Mouse (Mus musculus): ENCODE data around the gene Csk. TPM values are rescaled to one million over a fixed set of nuclear protein-coding genes. Genes with fewer than 3 reads are reported as not detected.

Gene Csk
- polyA plus RNA-seq, 1 experiment: 348 TPM

DNA sequence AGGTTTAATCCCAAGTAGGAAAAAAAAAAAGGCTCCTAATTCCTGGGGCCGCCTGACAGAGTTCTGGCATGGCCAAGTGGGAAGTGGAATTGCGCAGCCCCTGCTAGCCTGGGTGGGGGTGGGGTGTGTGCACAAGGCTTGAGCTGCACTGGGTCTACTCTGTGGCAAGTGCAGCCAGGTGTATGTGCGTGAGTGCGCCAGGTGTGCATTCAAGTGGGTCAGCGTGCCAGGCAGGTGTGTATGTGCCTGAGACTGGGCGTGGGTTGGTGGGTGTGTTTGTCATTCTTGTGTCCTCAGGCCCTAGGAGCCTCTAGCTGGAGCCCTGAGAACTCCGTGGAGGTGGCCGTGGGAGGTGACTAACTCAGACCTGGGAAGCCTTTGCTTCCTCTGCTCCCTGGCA lies 13.1 kb upstream of the Csk start:
- TF ChIP-seq GATA1 (IDR thresholded peaks at IDR 0.05; ENCODE audit: low read length): no peak

DNA sequence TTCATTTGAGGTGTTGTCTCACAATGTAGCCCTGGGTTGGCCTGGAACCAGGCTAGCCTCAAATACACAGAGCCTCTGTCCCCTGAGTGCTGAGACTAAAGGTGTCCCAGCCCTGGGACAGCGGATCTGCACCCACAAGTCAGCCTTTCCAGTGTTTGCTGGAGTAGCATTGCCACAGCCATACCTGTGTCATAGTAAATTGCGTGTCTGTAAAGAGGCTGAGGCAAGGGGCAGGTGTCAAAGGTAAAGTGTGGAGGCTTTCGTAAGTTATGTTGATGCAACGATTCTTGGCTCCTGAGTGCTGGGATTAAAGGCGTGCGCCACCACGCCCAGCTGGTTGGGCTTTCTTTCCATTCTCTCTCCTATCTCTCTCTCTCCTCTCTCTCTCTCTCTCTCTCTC lies 11.2 kb upstream of the Csk start:
- no peak for TF ChIP-seq GATA1 (IDR thresholded peaks at IDR 0.05; ENCODE audit: low read length)

DNA sequence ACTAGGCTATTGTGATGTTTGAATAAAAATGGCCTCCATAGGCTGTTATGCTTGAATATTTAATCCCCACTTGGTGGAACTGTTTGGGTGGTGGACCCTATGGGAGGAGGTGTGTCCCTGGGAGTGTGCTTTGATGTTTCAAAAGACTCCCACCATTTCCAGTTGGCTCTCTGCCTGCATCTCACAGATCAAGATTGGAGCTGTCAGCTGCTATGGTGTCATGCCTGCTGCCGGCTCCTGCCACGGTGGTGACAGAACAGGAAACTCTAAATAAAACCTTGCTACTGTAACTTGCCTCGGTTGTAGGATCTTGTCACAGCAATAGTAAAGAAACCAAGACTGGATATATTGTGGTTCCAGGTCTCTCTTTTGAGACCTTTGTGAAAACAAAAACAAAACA lies 8.1 kb upstream of the Csk start:
- no peak for TF ChIP-seq GATA1 (IDR thresholded peaks at IDR 0.05; ENCODE audit: low read length)

DNA sequence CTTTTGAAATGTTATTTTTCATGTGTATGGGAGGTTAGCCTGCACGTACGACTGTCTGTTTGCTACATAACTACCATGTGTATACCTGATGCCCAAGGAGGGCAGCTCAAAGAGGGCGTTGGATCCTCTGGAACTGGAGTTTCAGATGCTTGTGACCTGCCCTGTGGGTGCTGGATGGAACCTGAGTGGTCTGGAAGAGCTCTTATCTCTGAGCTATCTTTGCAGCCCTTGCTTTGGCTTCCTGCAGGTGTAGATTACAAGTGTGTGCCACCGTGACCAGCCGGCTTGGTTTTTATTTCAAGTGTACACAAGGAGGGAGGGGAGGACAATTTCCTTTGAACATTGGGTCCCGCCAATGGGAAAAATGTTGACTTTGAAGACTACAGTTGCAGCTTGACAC lies 7.1 kb upstream of the Csk start:
- TF ChIP-seq GATA1 (IDR thresholded peaks at IDR 0.05; ENCODE audit: low read length): peak; percentile 43

DNA sequence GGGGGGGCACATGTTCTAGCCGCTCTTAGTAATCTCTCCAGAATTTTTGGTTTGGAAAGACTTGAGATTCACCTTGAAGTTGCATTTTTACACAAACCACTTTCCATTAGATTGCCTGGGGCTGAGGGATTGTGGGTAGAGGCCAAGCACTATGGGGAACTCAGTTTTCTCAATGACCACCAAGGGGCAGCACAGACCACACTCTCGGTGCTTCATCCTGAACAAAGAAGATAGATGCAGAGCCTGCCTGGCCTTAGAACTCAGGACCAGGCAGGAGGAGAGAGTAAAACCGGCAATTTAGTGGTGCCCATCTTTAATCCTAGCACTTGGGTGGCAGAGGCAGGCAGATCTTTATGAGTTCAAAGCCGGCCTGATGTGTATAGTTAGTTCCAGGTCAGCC lies 6.3 kb upstream of the Csk start:
- TF ChIP-seq GATA1 (IDR thresholded peaks at IDR 0.05; ENCODE audit: low read length): no peak

DNA sequence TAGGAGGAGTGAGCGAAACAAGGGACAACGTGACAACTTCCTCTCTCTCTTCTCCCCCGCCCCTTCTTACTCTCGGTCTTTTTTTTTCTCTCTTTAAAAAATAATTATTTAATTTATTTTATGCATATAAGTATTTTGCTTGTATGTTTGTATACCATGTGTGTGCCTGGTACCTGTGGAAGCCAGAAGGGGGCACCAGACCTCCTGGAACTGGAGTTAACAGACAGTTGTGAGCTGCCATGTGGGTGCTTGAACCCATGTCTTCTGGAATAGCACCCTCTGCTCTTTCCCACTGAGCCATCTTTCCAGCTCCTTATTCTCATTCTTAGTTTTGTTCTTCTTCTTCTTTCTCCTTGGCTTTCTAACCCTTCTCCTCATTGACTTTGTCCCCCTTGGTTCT lies 5.5 kb upstream of the Csk start:
- no peak for TF ChIP-seq GATA1 (IDR thresholded peaks at IDR 0.05; ENCODE audit: low read length)

DNA sequence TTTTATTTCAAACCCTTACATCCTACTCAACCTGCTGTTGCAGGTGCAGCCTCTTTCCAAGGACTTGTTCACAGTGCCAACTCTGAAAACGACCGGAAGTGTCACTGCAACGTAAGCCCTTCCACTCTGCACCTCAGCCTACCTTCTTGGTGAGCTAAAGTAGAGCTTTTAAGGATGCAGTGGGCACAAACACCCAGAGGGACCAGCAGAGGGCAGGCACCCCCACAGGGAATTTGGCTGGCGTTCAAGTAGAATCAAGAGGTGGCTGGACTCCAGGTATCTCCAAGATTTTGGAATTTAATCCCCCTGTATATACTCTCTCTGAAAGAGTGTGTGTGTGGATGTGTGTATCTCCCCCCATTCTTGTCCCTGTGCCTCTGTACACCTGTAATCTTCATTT lies 4.4 kb upstream of the Csk start:
- no peak for TF ChIP-seq GATA1 (IDR thresholded peaks at IDR 0.05; ENCODE audit: low read length)

DNA sequence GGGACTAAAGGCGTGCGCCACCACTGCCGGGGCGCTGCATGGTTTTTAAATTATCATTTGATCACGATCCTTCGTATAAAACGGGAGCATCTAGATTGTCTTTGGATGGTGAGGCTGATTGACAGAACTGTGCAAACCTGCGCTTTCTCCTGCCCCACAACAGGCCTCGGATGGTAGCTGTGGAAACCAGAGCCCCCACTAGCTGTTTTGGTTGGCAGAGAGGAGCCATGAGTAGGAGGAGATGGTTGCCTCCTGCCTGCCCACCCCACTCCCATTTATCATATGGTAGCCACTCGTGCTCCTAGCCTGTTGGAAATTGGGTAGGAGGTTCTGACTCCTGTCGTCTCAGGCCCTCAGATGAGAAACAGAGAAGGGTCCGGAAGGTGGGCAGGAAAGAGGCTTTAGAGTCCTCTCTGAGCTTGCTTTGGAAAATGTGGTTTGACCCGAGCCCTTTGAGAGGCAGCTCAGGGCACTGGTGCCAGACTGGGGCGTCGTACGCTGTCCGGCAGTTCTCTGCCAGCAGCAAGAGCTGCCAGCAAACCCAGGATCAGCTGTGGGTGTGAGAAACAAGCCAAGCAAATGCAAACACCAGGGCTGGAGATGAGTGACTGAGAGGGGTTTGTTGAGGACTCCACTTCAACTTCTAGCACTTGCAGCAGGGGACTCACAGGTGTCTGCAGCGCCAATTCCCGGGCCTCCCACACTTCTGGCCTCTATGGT lies 3.4 kb upstream of the Csk start:
- TF ChIP-seq GATA1 (IDR thresholded peaks at IDR 0.05; ENCODE audit: low read length): no peak

DNA sequence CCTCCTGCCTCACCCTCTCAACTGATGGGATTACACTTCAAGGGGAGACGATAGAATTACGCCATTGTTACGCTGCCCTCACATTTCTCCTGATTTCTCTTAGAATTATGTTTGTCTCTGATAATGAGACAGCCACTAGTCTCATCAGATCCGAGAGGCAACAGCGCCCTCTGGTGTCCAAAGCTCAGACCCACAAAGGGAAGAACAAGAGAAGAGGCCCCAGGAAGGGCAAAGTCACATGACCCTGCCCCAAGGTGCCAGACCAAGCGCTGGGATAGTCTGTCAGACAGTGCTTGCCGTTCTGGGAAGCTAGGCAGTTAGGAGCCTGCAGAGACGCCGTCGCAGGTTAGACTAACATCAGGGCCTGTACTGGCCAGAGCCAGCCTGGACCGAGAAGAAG lies 2.3 kb upstream of the Csk start:
- TF ChIP-seq GATA1 (IDR thresholded peaks at IDR 0.05; ENCODE audit: low read length): no peak

DNA sequence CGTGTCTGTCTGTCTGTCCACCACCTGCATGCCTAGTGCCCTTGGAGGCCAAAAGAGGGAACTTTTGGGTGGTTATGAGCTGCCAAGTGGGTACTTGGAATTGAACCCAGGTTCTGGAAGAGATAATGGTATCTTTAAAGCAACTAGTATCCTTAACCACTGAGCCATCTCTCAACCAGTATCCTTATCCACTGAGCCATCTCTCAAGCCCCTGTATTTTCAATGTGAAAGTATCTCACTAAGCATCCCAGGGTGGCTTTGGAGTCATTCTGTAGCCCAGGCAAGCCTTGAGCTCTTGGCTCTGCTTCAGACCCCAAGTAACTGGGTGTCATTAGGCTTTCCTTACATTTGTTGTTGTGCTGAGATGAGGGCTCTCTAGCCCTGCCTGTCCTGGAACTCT lies 1.5 kb upstream of the Csk start:
- no peak for TF ChIP-seq GATA1 (IDR thresholded peaks at IDR 0.05; ENCODE audit: low read length)

DNA sequence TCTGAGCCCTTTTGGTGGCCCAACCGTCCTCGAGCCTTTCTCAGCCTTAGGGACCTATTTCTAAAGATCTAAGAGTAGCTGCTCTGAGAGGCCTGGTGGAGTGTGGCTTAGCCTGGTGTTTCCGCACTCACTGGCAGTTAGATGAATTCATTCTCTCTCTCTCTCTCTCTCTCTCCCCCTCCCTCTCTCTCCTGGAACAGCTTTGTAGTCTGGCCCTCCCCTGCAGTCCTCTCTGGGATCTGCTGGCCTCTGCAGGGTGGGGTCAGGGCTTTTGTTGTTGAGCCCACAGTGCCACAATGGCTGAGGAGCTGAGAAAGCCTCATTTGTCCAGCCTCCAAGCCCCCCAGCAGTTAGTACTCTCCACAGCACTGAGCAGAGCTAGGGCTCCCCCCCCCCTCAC lies 576 bp downstream of the Csk start:
- no peak for TF ChIP-seq GATA1 (IDR thresholded peaks at IDR 0.05; ENCODE audit: low read length)

DNA sequence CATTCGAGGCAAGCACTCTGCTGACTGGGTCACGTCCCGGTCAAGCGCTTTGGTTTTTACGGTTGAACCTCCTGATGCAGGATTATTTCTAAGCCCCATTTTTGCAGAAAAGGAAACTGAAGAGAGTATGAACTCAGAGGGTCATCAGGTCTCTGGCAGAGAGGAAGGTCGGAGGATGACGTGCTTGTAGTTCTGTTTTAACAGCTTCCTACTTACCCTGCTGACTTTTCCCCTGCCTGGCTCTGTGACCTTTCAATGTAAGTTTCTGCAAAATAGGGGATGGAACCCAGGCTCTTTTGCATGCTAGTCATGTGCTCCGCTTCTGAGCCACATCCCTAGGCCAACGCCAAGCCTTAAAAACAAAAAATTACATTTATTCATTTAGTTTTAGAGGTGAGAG lies 1.1 kb downstream of the Csk start:
- TF ChIP-seq GATA1 (IDR thresholded peaks at IDR 0.05; ENCODE audit: low read length): no peak

DNA sequence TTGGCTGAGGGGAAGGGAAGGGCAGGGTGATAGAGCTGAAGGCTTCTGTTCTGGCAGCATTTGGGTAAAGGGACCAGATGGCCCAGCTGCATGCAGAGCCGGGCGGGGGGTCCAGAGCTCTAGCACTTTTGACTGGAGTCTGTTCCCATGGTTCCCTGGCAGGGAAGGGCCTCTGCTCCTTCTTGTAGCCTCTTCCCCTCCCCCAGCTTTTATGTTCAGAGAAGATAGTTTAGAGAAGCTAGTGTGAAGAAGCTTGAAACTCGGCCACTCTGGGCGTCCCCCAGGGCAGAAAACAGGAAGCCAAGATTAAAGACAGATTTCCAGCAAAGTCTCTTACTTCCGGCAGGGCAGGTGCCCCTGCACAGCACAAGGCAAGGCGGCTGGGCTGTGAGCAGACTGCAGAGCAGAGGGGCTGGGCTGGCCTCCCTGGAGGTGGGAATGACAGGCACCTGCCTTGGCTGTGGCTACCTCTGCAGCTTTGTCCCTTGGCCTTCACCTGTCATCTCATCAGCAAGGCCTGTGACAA lies 2.6 kb downstream of the Csk start:
- no peak for TF ChIP-seq GATA1 (IDR thresholded peaks at IDR 0.05; ENCODE audit: low read length)

DNA sequence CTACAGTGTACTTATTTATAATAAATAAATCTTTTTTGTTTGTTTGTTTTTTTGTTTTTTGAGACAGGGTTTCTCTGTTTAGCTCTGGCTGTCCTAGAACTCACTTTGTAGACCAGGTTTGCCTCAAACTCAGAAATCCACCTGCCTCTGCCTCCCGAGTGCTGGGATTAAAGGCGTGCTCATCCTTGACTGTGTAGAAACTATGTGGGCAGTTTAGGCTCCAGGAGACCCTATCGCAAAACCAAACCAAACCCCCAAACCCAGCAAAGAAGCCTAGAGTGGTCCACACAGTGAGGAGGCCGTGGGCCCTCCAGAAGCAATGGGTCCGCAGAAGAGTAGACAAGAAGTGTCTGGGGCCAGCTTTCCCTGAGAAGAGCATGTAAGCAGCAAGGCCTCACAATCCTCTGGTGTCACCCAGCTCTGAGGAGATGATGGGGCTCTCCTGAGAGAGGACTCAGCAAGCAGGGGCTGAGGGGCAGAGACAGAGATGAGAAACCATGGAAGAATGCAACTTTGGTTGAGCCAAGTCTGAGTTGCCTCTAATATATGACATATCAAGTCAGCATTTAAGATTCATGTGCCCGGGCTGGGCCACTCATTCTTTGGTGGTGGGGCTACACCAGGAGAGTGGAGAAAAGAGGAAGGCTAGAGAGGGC lies 3.2 kb downstream of the Csk start:
- TF ChIP-seq GATA1 (IDR thresholded peaks at IDR 0.05; ENCODE audit: low read length): no peak

DNA sequence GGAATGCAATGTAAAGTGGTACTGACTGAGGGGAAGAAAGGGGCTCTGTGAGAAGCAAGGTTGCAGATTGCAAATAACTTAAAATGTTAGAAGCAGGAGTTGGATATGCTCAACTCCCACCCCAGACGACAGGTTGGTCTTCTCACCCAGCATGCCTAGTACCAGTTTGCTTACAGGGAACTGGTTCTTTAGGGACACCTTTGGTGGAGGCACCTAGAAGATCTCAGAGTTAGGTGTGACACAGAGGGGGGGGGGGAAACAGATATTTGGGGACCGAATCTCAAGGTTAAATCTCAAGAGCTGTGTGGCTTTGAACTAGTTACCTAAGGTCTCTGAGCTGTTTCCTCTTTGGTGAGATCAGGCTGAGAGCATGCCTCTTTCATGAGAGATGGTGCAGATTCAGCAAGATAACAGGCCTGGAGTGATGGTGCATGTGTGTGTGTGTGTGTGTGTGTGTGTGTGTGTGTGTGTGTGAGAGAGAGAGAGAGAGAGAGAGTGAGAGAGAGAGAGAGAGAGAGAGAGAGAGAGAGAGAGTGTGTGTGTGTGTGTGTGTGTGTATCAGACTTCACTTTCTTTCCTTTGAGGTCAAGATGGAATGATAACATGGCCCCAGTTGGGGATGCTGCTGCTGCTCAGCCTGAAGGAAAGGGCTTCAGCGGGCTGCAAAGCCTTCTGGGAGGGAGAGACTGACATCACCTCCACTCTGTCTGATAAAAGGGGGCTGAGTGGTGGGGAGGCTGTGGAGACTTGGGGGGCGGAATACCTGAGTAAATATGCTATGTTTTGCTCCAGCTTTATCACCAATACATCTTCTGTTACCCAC lies 5.9 kb downstream of the Csk start:
- no peak for TF ChIP-seq GATA1 (IDR thresholded peaks at IDR 0.05; ENCODE audit: low read length)

DNA sequence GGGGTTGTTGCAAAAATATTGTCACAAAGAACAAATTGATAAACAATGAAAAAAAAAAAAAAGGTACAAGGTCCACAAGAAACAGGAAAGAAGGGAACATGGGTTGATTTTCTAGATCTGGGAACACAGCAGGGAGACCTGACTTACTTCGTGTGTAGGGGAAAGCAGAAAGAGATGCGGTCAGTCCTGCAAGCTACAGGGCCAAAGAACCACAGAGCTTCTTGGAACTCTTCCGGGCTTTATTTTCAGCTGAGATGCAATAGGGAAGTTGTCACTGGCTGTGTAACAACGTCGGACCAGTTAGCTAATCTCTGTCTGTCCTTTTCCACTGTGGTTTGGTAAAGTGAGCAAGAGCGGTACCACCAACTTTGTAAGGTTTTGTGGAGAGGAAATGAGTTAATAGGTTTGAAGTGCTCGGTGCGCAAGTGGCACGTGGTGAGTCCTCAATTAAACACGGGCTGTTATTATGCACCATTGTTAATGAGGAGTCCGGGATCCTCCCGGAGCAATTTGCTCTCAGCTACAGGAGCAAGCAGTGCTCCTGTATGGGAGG lies 6.8 kb downstream of the Csk start:
- no peak for TF ChIP-seq GATA1 (IDR thresholded peaks at IDR 0.05; ENCODE audit: low read length)
